Mouse (Mus musculus): ENCODE measurements around the gene Gabpb1. TPM values are rescaled to one million over a fixed set of nuclear protein-coding genes. Genes with fewer than 3 reads are reported as not detected.

The Gabpb1 gene
- polyA plus RNA-seq, 1 experiment from 2014 or later: 87.1 TPM

GRCm38 (mm10) chr2:126663481-126663880 is 12.7 kb downstream of the Gabpb1 start:
- ATAC-seq (replicated peaks; ENCODE audit: low FRiP score) (no peak), DNase-seq (ENCODE audit: low spot score) (no peak)
- Histone ChIP-seq H3K27ac (ENCODE audit: low read depth, low read length) (no peak overlapping the region), H3K4me1 (replicated peaks; ENCODE audit: control insufficient read depth, insufficient read depth, low read length) (no peaks in the 10 kb centered on the region), H3K4me2 (ENCODE audit: low read depth, low read length, severe bottlenecking) (no peak overlapping the region), H3K4me3 (ENCODE audit: low read depth, low read length) (no peak overlapping the region), H3K27me3 (ENCODE audit: control insufficient read depth, insufficient read depth, low read length) (no peaks in the 10 kb centered on the region), H3K36me3 (ENCODE audit: control insufficient read depth, insufficient read depth, low read length) (no peaks in the 10 kb centered on the region), H3K9ac (ENCODE audit: low read length) (no peak overlapping the region), H3K9me3 (ENCODE audit: control insufficient read depth, low read length) (no peaks in the 10 kb centered on the region)
- 69% methylated on average over 4 of the region's 4 CpGs for WGBS

GRCm38 (mm10) chr2:126652929-126653328 is 23.2 kb downstream of the Gabpb1 start:
- DNase-seq (ENCODE audit: low spot score): no peak
- Histone ChIP-seq H3K4me1 (replicated peaks; ENCODE audit: control insufficient read depth, insufficient read depth, low read length) (no peaks in the 10 kb centered on the region), H3K4me3 (ENCODE audit: low read depth, low read length) (no peak overlapping the region), H3K9me3 (ENCODE audit: control insufficient read depth, low read length) (no peaks in the 10 kb centered on the region), H3K36me3 (ENCODE audit: control insufficient read depth, insufficient read depth, low read length) (peaks cover 2% of the 10 kb centered on the region; the same call in 1 of the 2 replicates), H3K27me3 (ENCODE audit: control insufficient read depth, insufficient read depth, low read length) (no peaks in the 10 kb centered on the region), H3K4me2 (ENCODE audit: low read depth, low read length, severe bottlenecking) (no peak overlapping the region), H3K27ac (ENCODE audit: low read depth, low read length) (no peak overlapping the region), H3K9ac (ENCODE audit: low read length) (no peak overlapping the region)
- WGBS: 86% methylated on average over 4 of the region's 4 CpGs
- ATAC-seq (replicated peaks; ENCODE audit: low FRiP score): no peak

- no peaks in the 10 kb centered on the region for H3K27me3 ChIP-seq (ENCODE audit: control insufficient read depth, insufficient read depth, low read length)
- no peak for DNase-seq (ENCODE audit: low spot score)
- H3K9me3 ChIP-seq (ENCODE audit: control insufficient read depth, low read length): no peaks in the 10 kb centered on the region
- no peaks in the 10 kb centered on the region for H3K4me1 ChIP-seq (replicated peaks; ENCODE audit: control insufficient read depth, insufficient read depth, low read length)
- no peak for ATAC-seq (replicated peaks; ENCODE audit: low FRiP score)
- no peak overlapping the region for H3K4me2 ChIP-seq (ENCODE audit: low read depth, low read length, severe bottlenecking)
- 94% methylated on average over 3 of the region's 3 CpGs for WGBS
- H3K36me3 ChIP-seq (ENCODE audit: control insufficient read depth, insufficient read depth, low read length): peaks cover 5% of the 10 kb centered on the region; the same call in 1 of the 2 replicates
- H3K9ac ChIP-seq (ENCODE audit: low read length): no peak overlapping the region
- H3K27ac ChIP-seq (ENCODE audit: low read depth, low read length): no peak overlapping the region
- H3K4me3 ChIP-seq (ENCODE audit: low read depth, low read length): no peak overlapping the region
Measured at GRCm38 (mm10) chr2:126647762-126648161, 28.4 kb downstream of the Gabpb1 start.

GRCm38 (mm10) chr2:126646461-126646860 is 29.7 kb downstream of the Gabpb1 start:
- Histone ChIP-seq H3K9me3 (ENCODE audit: control insufficient read depth, low read length) (no peaks in the 10 kb centered on the region), H3K27ac (ENCODE audit: low read depth, low read length) (no peak overlapping the region), H3K27me3 (ENCODE audit: control insufficient read depth, insufficient read depth, low read length) (no peaks in the 10 kb centered on the region), H3K4me2 (ENCODE audit: low read depth, low read length, severe bottlenecking) (no peak overlapping the region), H3K4me1 (replicated peaks; ENCODE audit: control insufficient read depth, insufficient read depth, low read length) (no peaks in the 10 kb centered on the region), H3K36me3 (ENCODE audit: control insufficient read depth, insufficient read depth, low read length) (peaks cover 5% of the 10 kb centered on the region; the same call in 1 of the 2 replicates), H3K9ac (ENCODE audit: low read length) (no peak overlapping the region), H3K4me3 (ENCODE audit: low read depth, low read length) (no peak overlapping the region)
- no peak for ATAC-seq (replicated peaks; ENCODE audit: low FRiP score)
- WGBS: 96% methylated on average over 5 of the region's 5 CpGs
- no peak for DNase-seq (ENCODE audit: low spot score)

DNA sequence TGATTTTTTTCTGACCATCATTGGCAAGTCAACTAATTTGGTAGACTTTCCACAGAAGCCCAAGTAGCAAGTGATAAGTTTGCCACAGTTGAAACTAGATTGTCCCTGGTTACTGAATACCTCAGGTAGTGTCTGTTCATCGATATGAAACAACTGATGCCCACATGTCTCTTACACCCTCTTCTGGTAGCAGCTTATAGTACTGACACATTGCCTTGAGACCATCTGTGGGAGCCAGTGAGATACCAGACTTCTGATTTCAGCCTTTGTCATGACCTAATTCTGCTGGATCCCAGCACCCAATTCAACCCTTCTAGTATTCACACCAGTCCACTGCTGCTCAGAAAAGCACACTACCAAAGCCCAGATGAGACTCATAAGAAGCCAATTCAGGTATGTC is 31.4 kb downstream of the Gabpb1 start:
- no peak overlapping the region for H3K4me3 ChIP-seq (ENCODE audit: low read depth, low read length)
- WGBS: 97% methylated on average over 1 of the region's 1 CpGs
- ATAC-seq (replicated peaks; ENCODE audit: low FRiP score): no peak

GRCm38 (mm10) chr2:126640298-126640697 is 35.8 kb downstream of the Gabpb1 start:
- no peak for DNase-seq (ENCODE audit: low spot score)
- H3K4me1 ChIP-seq (replicated peaks; ENCODE audit: control insufficient read depth, insufficient read depth, low read length): no peaks in the 10 kb centered on the region
- H3K27me3 ChIP-seq (ENCODE audit: control insufficient read depth, insufficient read depth, low read length): no peaks in the 10 kb centered on the region
- H3K9me3 ChIP-seq (ENCODE audit: control insufficient read depth, low read length): no peaks in the 10 kb centered on the region; the same call in 1 of the 2 replicates
- H3K4me3 ChIP-seq (ENCODE audit: low read depth, low read length): no peak overlapping the region
- whole genome bisulfite sequencing: 91% methylated on average over 2 of the region's 2 CpGs
- no peak for ATAC-seq (replicated peaks; ENCODE audit: low FRiP score)
- H3K36me3 ChIP-seq (ENCODE audit: control insufficient read depth, insufficient read depth, low read length): peaks cover 13% of the 10 kb centered on the region
- H3K4me2 ChIP-seq (ENCODE audit: low read depth, low read length, severe bottlenecking): no peak overlapping the region
- H3K9ac ChIP-seq (ENCODE audit: low read length): no peak overlapping the region
- no peak overlapping the region for H3K27ac ChIP-seq (ENCODE audit: low read depth, low read length)

More for the DNA sequence above, 31.4 kb downstream of the Gabpb1 start:
- H3K36me3 ChIP-seq (ENCODE audit: control insufficient read depth, insufficient read depth, low read length): peaks cover 15% of the 10 kb centered on the region
- no peak overlapping the region for H3K9ac ChIP-seq (ENCODE audit: low read length)
- no peak overlapping the region for H3K27ac ChIP-seq (ENCODE audit: low read depth, low read length)
- no peak overlapping the region for H3K4me2 ChIP-seq (ENCODE audit: low read depth, low read length, severe bottlenecking)
- H3K27me3 ChIP-seq (ENCODE audit: control insufficient read depth, insufficient read depth, low read length): no peaks in the 10 kb centered on the region
- DNase-seq (ENCODE audit: low spot score): no peak
- H3K4me1 ChIP-seq (replicated peaks; ENCODE audit: control insufficient read depth, insufficient read depth, low read length): no peaks in the 10 kb centered on the region
- H3K9me3 ChIP-seq (ENCODE audit: control insufficient read depth, low read length): no peaks in the 10 kb centered on the region; the same call in 1 of the 2 replicates

DNA sequence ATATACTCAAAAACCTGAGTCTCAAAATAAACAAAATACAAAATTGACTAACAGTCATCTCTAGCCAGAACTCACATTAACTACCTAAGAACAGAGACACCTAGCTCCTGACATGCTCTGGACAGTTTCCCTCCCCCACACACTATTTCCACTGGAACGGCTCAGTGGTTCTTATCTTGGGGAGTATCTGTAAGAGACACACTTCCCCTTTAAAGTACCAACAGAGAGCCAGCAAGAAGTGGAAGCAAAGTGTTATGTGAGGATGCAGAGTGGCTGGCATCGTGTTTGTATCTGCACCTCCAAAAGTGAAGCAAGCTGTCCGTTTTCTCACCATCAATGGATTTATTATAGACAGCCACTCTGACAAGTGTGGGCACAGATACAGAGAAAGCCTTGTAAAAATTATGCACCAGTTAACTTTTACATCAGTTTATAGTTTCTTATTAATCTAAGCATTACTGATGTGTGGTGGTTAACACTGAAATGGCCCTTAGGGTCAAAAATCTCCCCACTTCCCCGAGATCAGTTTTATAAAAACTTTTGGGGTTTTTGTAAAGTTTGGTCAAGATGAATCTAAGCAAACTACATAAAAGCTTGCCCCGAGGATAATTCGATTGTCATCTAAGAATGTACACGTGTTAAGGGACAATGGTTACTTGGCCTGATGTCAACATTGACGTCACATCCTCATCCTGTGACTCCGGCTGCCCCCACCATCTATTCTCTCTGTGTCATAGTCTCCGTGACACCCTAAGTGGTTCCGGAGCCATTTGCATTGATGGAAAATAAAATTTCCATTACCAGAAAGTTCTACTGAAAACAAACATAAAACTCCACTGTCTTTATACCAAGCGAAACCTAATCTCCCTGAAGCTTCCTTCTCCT is 40.0 kb downstream of the Gabpb1 start:
- H3K9ac ChIP-seq (ENCODE audit: low read length): no peak overlapping the region
- no peak overlapping the region for H3K27ac ChIP-seq (ENCODE audit: low read depth, low read length)
- WGBS: 87% methylated on average over 12 of the region's 12 CpGs
- no peaks in the 10 kb centered on the region; the same call in 1 of the 2 replicates for H3K9me3 ChIP-seq (ENCODE audit: control insufficient read depth, low read length)
- H3K36me3 ChIP-seq (ENCODE audit: control insufficient read depth, insufficient read depth, low read length): peaks cover 10% of the 10 kb centered on the region
- H3K27me3 ChIP-seq (ENCODE audit: control insufficient read depth, insufficient read depth, low read length): no peaks in the 10 kb centered on the region
- no peak overlapping the region for H3K4me3 ChIP-seq (ENCODE audit: low read depth, low read length)
- H3K4me2 ChIP-seq (ENCODE audit: low read depth, low read length, severe bottlenecking): no peak overlapping the region
- DNase-seq (ENCODE audit: low spot score) (no peak), ATAC-seq (replicated peaks; ENCODE audit: low FRiP score) (no peak)
- no peaks in the 10 kb centered on the region for H3K4me1 ChIP-seq (replicated peaks; ENCODE audit: control insufficient read depth, insufficient read depth, low read length)

DNA sequence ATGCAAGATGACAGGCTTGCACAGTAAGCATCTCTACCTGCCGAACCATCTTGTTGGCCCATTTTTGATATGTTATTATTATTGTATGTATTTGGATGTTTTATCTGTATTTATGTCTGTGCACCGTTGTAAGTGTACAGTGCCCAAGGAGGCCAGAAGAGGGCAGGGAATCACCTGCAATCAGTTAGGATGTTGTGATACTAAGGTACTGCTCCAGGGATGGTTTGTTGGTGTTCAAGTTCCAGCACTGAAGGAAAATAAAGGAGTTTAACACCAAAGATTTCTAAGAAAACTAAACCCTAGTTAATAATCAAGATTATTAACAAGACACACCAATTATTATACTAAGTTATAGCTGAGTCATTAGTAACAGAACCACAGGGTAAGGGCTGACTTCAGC is 43.0 kb downstream of the Gabpb1 start:
- DNase-seq (ENCODE audit: low spot score) (no peak), ATAC-seq (replicated peaks; ENCODE audit: low FRiP score) (no peak)
- H3K36me3 ChIP-seq (ENCODE audit: control insufficient read depth, insufficient read depth, low read length): no peaks in the 10 kb centered on the region; the same call in 1 of the 2 replicates
- no peak overlapping the region for H3K4me3 ChIP-seq (ENCODE audit: low read depth, low read length)
- no peaks in the 10 kb centered on the region for H3K27me3 ChIP-seq (ENCODE audit: control insufficient read depth, insufficient read depth, low read length)
- WGBS: 93% methylated on average over 2 of the region's 2 CpGs
- H3K9ac ChIP-seq (ENCODE audit: low read length): no peak overlapping the region
- no peak overlapping the region for H3K27ac ChIP-seq (ENCODE audit: low read depth, low read length)
- H3K4me2 ChIP-seq (ENCODE audit: low read depth, low read length, severe bottlenecking): no peak overlapping the region
- no peaks in the 10 kb centered on the region for H3K4me1 ChIP-seq (replicated peaks; ENCODE audit: control insufficient read depth, insufficient read depth, low read length)
- H3K9me3 ChIP-seq (ENCODE audit: control insufficient read depth, low read length): no peaks in the 10 kb centered on the region

Data from forebrain, embryonic 11.5 days (tissue).